Mouse (Mus musculus) kidney, postnatal 0 days (tissue): ENCODE results near the gene Bet1l. TPM values are rescaled to one million over a fixed set of nuclear protein-coding genes. Genes with fewer than 3 reads are reported as not detected.
A peak's percentile ranks its signal among the peaks of the same experiment; 100 is the strongest.
"Not testable (repeated sequence)": the region's sequence is repeated elsewhere in the genome, so short reads cannot be mapped to it uniquely, and the experiment has no call there.

Experiments
- ATAC-seq: fragments of 200-750 bp; cut with Nextera tagmentation; replicated peaks from 2 replicates; pipeline ENCODE4 v1.8.0; 2017; ENCODE audit warnings: low read depth, moderate number of reproducible peaks, moderate TSS enrichment, moderate library complexity; ENCODE audit not compliant: low FRiP score
- DNase-seq: peaks from one replicate; pipeline ENCODE4 v3.0.0-alpha.2; 2016; ENCODE audit warnings: low spot score
- H3K27ac ChIP-seq: fragments of 300-500 bp; sonication (generic); 2 replicates; pipeline ENCODE4 v1.5.1; 2014; ENCODE audit warnings: mild to moderate bottlenecking
- H3K27me3 ChIP-seq: fragments of 300-500 bp; sonication (generic); 2 replicates; pipeline ENCODE4 v1.6.1; 2014; ENCODE audit warnings: low read length, mixed read lengths; ENCODE audit not compliant: insufficient read depth
- H3K36me3 ChIP-seq: fragments of 300-500 bp; sonication (generic); 2 replicates; pipeline ENCODE4 v1.6.1; 2014; ENCODE audit warnings: low read length, mixed read lengths; ENCODE audit not compliant: insufficient read depth
- H3K4me1 ChIP-seq: fragments of 300-500 bp; sonication (generic); replicated peaks from 2 replicates; pipeline ENCODE4 v1.6.1; 2014; ENCODE audit warnings: antibody characterized with exemption, low read length, mixed read lengths; ENCODE audit not compliant: insufficient read depth
- H3K4me2 ChIP-seq: fragments of 300-500 bp; sonication (generic); 2 replicates; pipeline ENCODE4 v1.6.1; 2014; ENCODE audit warnings: mild to moderate bottlenecking, low read length, moderate library complexity, mixed read lengths
- H3K4me3 ChIP-seq: fragments of 300-500 bp; sonication (generic); replicated peaks from 2 replicates; pipeline ENCODE4 v1.5.1; 2014; ENCODE audit warnings: low read depth, low read length
- H3K9ac ChIP-seq: fragments of 300-500 bp; sonication (generic); 2 replicates; pipeline ENCODE4 v1.6.1; 2014; ENCODE audit warnings: low read depth, low read length
- H3K9me3 ChIP-seq: fragments of 300-500 bp; sonication (generic); replicated peaks from 2 replicates; pipeline ENCODE4 v1.6.1; 2016; ENCODE audit warnings: low read length, inconsistent platforms, mixed read lengths
- CTCF ChIP-seq: IDR thresholded peaks from 2 replicates; pipeline ENCODE4 v1.5.1; 2016; ENCODE audit warnings: antibody characterized with exemption, low read depth, mild to moderate bottlenecking, moderate library complexity
- WGBS: fragments of 180-500 bp; shearing (Covaris S2); extraction: QIAGEN DNeasy Blood & Tissue Kit; methylation state at CpG from one replicate; pipeline ENCODE4 v1.1.7; 2014; 5-methylcytosine and 5-hydroxymethylcytosine counted together
- polyA plus RNA-seq: library from polyadenylated mRNA; unstranded; fragments of >200 nt; fragmentation: Nextera tagmentation; extraction: Ambion mirVana; gene quantifications from 2 replicates; pipeline ENCODE4 v1.2.1, GENCODE M21; 2015

Bet1l gene
- polyA plus RNA-seq, 1 experiment from 2014 or later: 53.9 TPM

DNA sequence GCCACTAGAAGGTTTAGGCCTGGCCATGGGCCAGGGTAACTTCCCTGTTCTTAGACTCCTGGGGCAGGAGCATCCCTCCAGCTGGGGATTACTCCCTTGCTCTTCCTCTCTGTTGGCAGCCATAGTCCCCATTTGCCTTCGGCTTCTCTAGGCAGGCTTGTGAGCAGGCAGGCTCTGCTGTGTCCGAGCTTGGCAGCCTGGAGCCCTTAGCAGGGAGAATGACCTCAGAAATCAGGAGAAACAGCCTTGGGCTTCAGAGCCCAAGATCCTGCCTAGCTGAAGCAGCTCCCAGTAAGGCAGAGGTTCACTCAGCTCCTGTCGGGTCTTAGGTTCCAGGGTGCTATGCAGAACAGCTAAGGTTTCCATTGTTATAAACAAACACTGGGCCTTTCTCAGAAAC is 41.7 kb upstream of the Bet1l start:
- no peaks in the 10 kb centered on the region for H3K27me3 ChIP-seq
- H3K4me3 ChIP-seq: no peak overlapping the region
- ATAC-seq (no peak), DNase-seq (no peak)
- H3K4me1 ChIP-seq: no peaks in the 10 kb centered on the region; the same call in 1 of the 2 replicates
- peaks cover 23% of the 10 kb centered on the region for H3K36me3 ChIP-seq
- H3K27ac ChIP-seq: no peak overlapping the region
- H3K9ac ChIP-seq: no peak overlapping the region
- H3K9me3 ChIP-seq: no peaks in the 10 kb centered on the region
- 81% methylated on average over 3 of the region's 3 CpGs for WGBS
- H3K4me2 ChIP-seq: no peak overlapping the region
- TF ChIP-seq CTCF: no peak

DNA sequence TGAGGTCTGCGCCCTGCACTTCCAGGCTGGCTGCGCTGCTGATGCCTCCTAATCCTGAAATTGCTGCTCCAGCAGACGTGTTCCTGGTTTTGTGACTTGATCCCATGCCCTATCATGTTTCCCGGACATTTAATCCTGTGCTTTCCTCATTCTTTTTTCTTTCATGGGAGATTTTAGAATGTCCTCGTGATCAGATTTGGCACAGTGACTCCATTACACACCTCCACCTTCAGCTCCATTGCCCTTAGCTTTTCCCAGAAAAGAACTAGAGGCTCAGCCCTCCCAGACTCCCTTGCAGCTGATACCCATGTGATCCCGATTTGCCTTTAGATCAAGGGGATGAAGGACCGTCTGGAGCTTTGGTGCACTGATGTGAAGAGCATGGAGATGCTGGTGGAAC is 40.5 kb upstream of the Bet1l start:
- no peak for ATAC-seq
- no peak overlapping the region for H3K9ac ChIP-seq
- H3K27ac ChIP-seq: no peak overlapping the region
- peaks cover 29% of the 10 kb centered on the region for H3K36me3 ChIP-seq
- no peak overlapping the region for H3K4me2 ChIP-seq
- 77% methylated on average over 7 of the region's 7 CpGs for WGBS
- H3K27me3 ChIP-seq: no peaks in the 10 kb centered on the region
- no peak for DNase-seq
- no peaks in the 10 kb centered on the region for H3K9me3 ChIP-seq
- H3K4me1 ChIP-seq: no peaks in the 10 kb centered on the region; the same call in 1 of the 2 replicates
- TF ChIP-seq CTCF: no peak
- H3K4me3 ChIP-seq: no peak overlapping the region

- Histone ChIP-seq H3K36me3 (peaks cover 46% of the 10 kb centered on the region), H3K9ac (no peak overlapping the region), H3K9me3 (no peaks in the 10 kb centered on the region), H3K4me1 (no peaks in the 10 kb centered on the region), H3K27ac (no peak overlapping the region), H3K4me2 (no peak overlapping the region), H3K4me3 (no peak overlapping the region), H3K27me3 (no peaks in the 10 kb centered on the region)
- ATAC-seq: no peak
- DNase-seq: no peak
- WGBS: 92% methylated on average over 3 of the region's 3 CpGs
- no peak for TF ChIP-seq CTCF
Measured at GRCm38 (mm10) chr7:140894611-140895010, 37.2 kb upstream of the Bet1l start.

DNA sequence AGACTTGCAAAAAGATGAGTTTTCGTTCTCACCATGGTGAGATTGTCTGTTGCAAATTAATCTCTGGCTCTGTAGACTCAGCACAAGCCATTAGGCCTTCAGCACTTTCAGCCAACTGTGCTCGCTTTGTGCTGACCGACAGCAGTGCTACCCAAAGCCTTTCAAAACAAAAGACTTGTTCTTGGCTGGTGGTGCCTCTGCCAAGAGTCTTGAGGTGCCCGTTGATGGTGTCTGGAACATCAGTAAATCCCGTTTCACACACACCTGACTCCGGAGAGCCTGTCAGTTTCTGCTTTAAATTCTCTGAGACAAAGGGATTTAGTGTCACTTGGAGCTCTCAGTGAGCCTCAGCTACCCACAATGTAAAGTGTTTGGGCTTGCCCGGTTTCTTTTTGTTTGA is 36.7 kb upstream of the Bet1l start:
- Histone ChIP-seq H3K27ac (no peak overlapping the region), H3K4me2 (no peak overlapping the region), H3K4me1 (no peaks in the 10 kb centered on the region), H3K9me3 (no peaks in the 10 kb centered on the region), H3K36me3 (peaks cover 51% of the 10 kb centered on the region), H3K4me3 (no peak overlapping the region), H3K9ac (no peak overlapping the region), H3K27me3 (no peaks in the 10 kb centered on the region)
- no peak for TF ChIP-seq CTCF
- DNase-seq (no peak), ATAC-seq (no peak)
- WGBS: 92% methylated on average over 7 of the region's 7 CpGs

- H3K27ac ChIP-seq, H3K4me1 ChIP-seq, H3K9ac ChIP-seq, H3K4me3 ChIP-seq, H3K27me3 ChIP-seq, ATAC-seq, DNase-seq, H3K4me2 ChIP-seq, H3K9me3 ChIP-seq: not testable (repeated sequence)
- 98% methylated on average over 16 of the region's 16 CpGs for WGBS
- H3K36me3 ChIP-seq: peaks cover 54% of the 10 kb centered on the region
Measured at GRCm38 (mm10) chr7:140890636-140891035, 33.3 kb upstream of the Bet1l start.

- ATAC-seq (peak; percentile 56), DNase-seq (no peak)
- under 1% methylated on average over 12 of the region's 12 CpGs for WGBS
- Histone ChIP-seq H3K36me3 (0 out of 2 replicates have a peak, but pooled peaks cover 6% of the 10 kb centered on the region), H3K4me2 (peak overlapping the region; percentile 89), H3K27ac (peak overlapping the region; percentile 92), H3K27me3 (no peaks in the 10 kb centered on the region), H3K9me3 (no peaks in the 10 kb centered on the region), H3K4me3 (peak overlapping the region; percentile 85), H3K9ac (peak overlapping the region; percentile 86), H3K4me1 (0 out of 2 replicates have a peak, but pooled peaks cover 3% of the 10 kb centered on the region)
- no peak for TF ChIP-seq CTCF
Measured at GRCm38 (mm10) chr7:140882469-140882803, 25.1 kb upstream of the Bet1l start.

GRCm38 (mm10) chr7:140881696-140882468 is 24.5 kb upstream of the Bet1l start, which contains the start of the genes Psmd13 and Sirt3:
Psmd13 (plus strand) TSS chr7:140881968.
Sirt3 (minus strand) TSS chr7:140882309.
- ATAC-seq: peak; percentile 95
- no peaks in the 10 kb centered on the region for H3K9me3 ChIP-seq
- H3K4me2 ChIP-seq: peak within 1 kb of the TSS; percentile 89
- H3K9ac ChIP-seq: peak within 1 kb of the TSS; percentile 86
- no peaks in the 10 kb centered on the region for H3K27me3 ChIP-seq
- H3K36me3 ChIP-seq: peaks cover 7% of the 10 kb centered on the region; the same call in 1 of the 2 replicates
- peak within 1 kb of the TSS; percentile 92 for H3K27ac ChIP-seq
- 0 out of 2 replicates have a peak, but pooled peaks cover 3% of the 10 kb centered on the region for H3K4me1 ChIP-seq
- DNase-seq: peak; percentile 96
- WGBS: under 1% methylated on average over 59 of the region's 59 CpGs
- TF ChIP-seq CTCF: no peak; the same call in 1 of the 2 replicates
- peak within 1 kb of the TSS; percentile 85 for H3K4me3 ChIP-seq
